Mouse (Mus musculus) testis, adult 2 months (tissue): ENCODE measurements around the gene Tfeb.

Experiments
- CTCF ChIP-seq: fragments of 200-500 bp; IDR thresholded peaks from 2 replicates; pipeline ENCODE4 v1.5.1; 2012; ENCODE audit warnings: low read depth, mild to moderate bottlenecking, inconsistent platforms, low read length, moderate library complexity; ENCODE audit not compliant: control insufficient read depth, insufficient read depth, insufficient replicate concordance
- POLR2A ChIP-seq: fragments of 200-500 bp; IDR thresholded peaks from 2 replicates; pipeline ENCODE4 v1.6.1; 2012; ENCODE audit warnings: low read depth, mild to moderate bottlenecking, inconsistent platforms, low read length, moderate library complexity; ENCODE audit not compliant: control insufficient read depth

DNA sequence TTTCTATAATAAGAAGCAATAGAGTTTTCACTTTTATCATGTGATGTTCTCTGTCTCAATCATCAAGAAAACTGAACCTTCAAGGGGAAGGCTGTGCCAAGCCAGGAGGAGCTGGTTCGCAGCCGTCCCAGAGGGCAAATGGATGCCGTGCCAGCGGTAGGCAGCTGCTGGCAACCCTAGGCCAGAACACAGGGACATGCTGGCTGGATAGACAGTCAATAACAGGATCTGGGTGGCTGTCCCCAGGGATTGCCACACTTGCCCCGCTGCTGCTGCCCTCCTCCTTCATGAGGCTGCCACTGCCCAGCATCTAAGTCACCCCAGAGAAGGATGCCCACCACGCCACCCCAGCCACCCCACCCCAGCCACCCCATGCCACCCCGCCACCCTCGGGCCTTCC is 104.7 kb downstream of the Tfeb start:
- no peak for TF ChIP-seq CTCF
- TF ChIP-seq POLR2A = no peak
